Mouse (Mus musculus): Measurements from ENCODE around the gene Eif4e1b. TPM values are rescaled to one million over a fixed set of nuclear protein-coding genes. Genes with fewer than 3 reads are reported as not detected.

The Eif4e1b gene
- total RNA-seq, 4 experiments from 2014 or later = not detected

Other genes starting within 250 kb of the Eif4e1b start
- gene 4833439L19Rik, start 218.6 kb upstream of the Eif4e1b start, total RNA-seq (2022) = 100 to 1,000 TPM; 213 to 249 (median 236) TPM
- 1 to 10 TPM in 3 of 4 experiments, under 1 TPM in 1; 0.87 to 3.5 (median 2.1) TPM for gene Arl10, start 209.0 kb upstream of the Eif4e1b start, total RNA-seq (2022)
- gene Nop16, start 193.9 kb upstream of the Eif4e1b start, total RNA-seq (2022) = 10 to 100 TPM; 14.8 to 18.9 (median 16.7) TPM
- 100 to 1,000 TPM; 131 to 155 (median 141) TPM for gene Higd2a, start 193.8 kb upstream of the Eif4e1b start, total RNA-seq (2022)
- gene Cltb, start 172.7 kb upstream of the Eif4e1b start, total RNA-seq (2022) = 100 to 1,000 TPM; 168 to 177 (median 172) TPM
- 10 to 100 TPM; 11.6 to 12.1 (median 11.9) TPM for gene Faf2, start 162.2 kb upstream of the Eif4e1b start, total RNA-seq (2022)
- gene Rnf44, start 90.1 kb upstream of the Eif4e1b start, total RNA-seq (2022) = 10 to 100 TPM; 19.1 to 30.7 (median 27.9) TPM
- not detected for gene Cdhr2, start 82.5 kb upstream of the Eif4e1b start, total RNA-seq (2022)
- gene Gprin1, start 34.1 kb upstream of the Eif4e1b start, total RNA-seq (2022) = under 1 TPM in 2 of 4 experiments, not detected in 2; 0.05 to 0.07 TPM
- gene Sncb, start 17.4 kb upstream of the Eif4e1b start, total RNA-seq (2022) = under 1 TPM in 1 of 4 experiments, not detected in 3; 0.24 TPM
- 10 to 100 TPM; 15.5 to 26.0 (median 20.5) TPM for gene Tspan17, start 5.4 kb downstream of the Eif4e1b start, total RNA-seq (2022)
- 10 to 100 TPM in 2 of 4 experiments, 1 to 10 TPM in 2; 8.6 to 10.9 (median 10.2) TPM for gene Unc5a, start 165.4 kb downstream of the Eif4e1b start, total RNA-seq (2022)
- gene Hk3, start 237.4 kb downstream of the Eif4e1b start, total RNA-seq (2022) = under 1 TPM; 0.25 to 0.46 (median 0.31) TPM

Data from gastrocnemius, adult 8-10 months (tissue).